Mouse (Mus musculus): ENCODE data around the gene Krtap31-2. TPM values are rescaled to one million over a fixed set of nuclear protein-coding genes. Genes with fewer than 3 reads are reported as not detected.

Gene Krtap31-2
- not detected in 2 replicates for polyA plus RNA-seq (2012; rRNA removed)

GRCm38 (mm10) chr11:99935991-99936390, at the start of gene Krtap31-2:
Gene Krtap31-2, plus strand, starts transcription at chr11:99936291.

DNA sequence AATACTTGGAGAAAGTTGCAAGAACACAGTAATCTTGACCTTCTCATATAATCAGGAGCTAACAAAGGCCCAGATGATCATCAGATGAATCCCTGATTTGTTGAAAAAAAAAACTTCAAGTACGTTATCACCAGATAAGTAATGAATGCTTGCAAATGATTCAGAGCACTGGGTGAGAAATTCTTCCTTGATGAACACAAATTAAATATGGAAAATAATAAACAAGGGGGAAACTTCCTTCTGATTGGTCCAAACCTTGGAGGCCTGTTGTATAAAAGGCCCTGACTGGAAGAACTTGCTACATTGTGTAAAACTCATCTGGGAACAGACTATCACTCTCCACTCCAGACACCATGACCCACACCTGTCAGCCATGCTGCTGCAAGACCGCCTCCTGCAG, 28.5 kb upstream of the Krtap31-2 start, which contains the start of gene Krtap31-1:
Krtap31-1 (plus strand) TSS at position 301 of the 400 bp plus-strand sequence.

GRCm38 (mm10) chr11:99914451-99914850, 21.6 kb upstream of the Krtap31-2 start, which contains the start of gene Gm11565:
Gene Gm11565, plus strand, starts transcription at chr11:99914751.

GRCm38 (mm10) chr11:99948175-99948574, 12.1 kb downstream of the Krtap31-2 start, which contains the start of gene Krtap9-5:
Gene Krtap9-5, plus strand, starts transcription at chr11:99948475.

GRCm38 (mm10) chr11:99978953-99979352, 42.9 kb downstream of the Krtap31-2 start, which contains the start of gene Krtap29-1:
Gene Krtap29-1, minus strand, starts transcription at chr11:99979053.

DNA sequence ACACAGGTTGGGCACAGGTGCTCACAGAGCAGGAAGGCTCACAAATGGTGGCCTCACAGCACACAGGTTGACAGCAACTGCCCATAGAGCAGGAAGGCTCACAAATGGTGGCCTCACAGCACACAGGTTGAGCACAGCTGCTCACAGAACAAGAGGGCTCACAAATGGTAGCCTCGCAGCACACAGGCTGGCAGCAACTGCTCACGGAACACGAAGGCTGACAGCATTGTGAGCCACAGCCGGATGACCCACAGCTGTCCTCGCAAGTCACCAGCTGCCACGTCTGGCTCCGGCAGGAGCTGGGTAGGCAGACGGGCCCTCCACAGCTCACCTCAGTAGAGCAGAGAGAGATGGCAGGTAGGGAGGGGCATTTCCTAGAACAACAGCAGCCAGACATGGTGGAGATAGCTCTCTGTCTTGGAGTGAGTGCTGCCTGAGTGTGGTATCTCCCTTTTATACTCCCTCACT, 50.1 kb downstream of the Krtap31-2 start, which contains the start of gene Krtap16-1:
Krtap16-1 (minus strand) TSS at position 418 of the 468 bp plus-strand sequence.

Other genes with a start within 250 kb of the Krtap31-2 start
- not detected in 2 replicates for gene Gm14190, start 245.6 kb upstream of the Krtap31-2 start, polyA plus RNA-seq (2012; rRNA removed)
- gene Gm14180, start 202.0 kb upstream of the Krtap31-2 start, polyA plus RNA-seq (2012; rRNA removed): not detected in 2 replicates
- not detected in 2 replicates for gene Gm11595, start 163.4 kb upstream of the Krtap31-2 start, polyA plus RNA-seq (2012; rRNA removed)
- not detected in 2 replicates for gene Krtap4-8, start 155.6 kb upstream of the Krtap31-2 start, polyA plus RNA-seq (2012; rRNA removed)
- gene Krtap4-9, start 151.1 kb upstream of the Krtap31-2 start, polyA plus RNA-seq (2012; rRNA removed): not detected in 2 replicates
- not detected in 2 replicates for gene Gm11596, start 142.8 kb upstream of the Krtap31-2 start, polyA plus RNA-seq (2012; rRNA removed)
- not detected in 2 replicates for gene Gm11569, start 137.4 kb upstream of the Krtap31-2 start, polyA plus RNA-seq (2012; rRNA removed)
- gene Gm11554, start 131.8 kb upstream of the Krtap31-2 start, polyA plus RNA-seq (2012; rRNA removed): not detected in 2 replicates
- gene Krtap4-13, start 126.4 kb upstream of the Krtap31-2 start, polyA plus RNA-seq (2012; rRNA removed): not detected in 2 replicates
- not detected in 2 replicates for gene Gm11564, start 120.6 kb upstream of the Krtap31-2 start, polyA plus RNA-seq (2012; rRNA removed)
- gene 2300003K06Rik, start 98.2 kb upstream of the Krtap31-2 start, polyA plus RNA-seq (2012; rRNA removed): not detected in 2 replicates
- not detected in 2 replicates for gene Krtap4-16, start 84.7 kb upstream of the Krtap31-2 start, polyA plus RNA-seq (2012; rRNA removed)
- not detected in 2 replicates for gene Gm11568, start 78.4 kb upstream of the Krtap31-2 start, polyA plus RNA-seq (2012; rRNA removed)
- not detected in 2 replicates for gene Gm11559, start 71.8 kb upstream of the Krtap31-2 start, polyA plus RNA-seq (2012; rRNA removed)
- gene Krtap9-1, start 62.9 kb upstream of the Krtap31-2 start, polyA plus RNA-seq (2012; rRNA removed): not detected in 2 replicates
- not detected in 2 replicates for gene Gm11567, start 57.1 kb upstream of the Krtap31-2 start, polyA plus RNA-seq (2012; rRNA removed)
- not detected in 2 replicates for gene Krtap31-1, start 28.4 kb upstream of the Krtap31-2 start, polyA plus RNA-seq (2012; rRNA removed)
- gene Gm11565, start 21.5 kb upstream of the Krtap31-2 start, polyA plus RNA-seq (2012; rRNA removed): not detected in 2 replicates
- not detected in 2 replicates for gene Krtap9-5, start 12.2 kb downstream of the Krtap31-2 start, polyA plus RNA-seq (2012; rRNA removed)
- gene Krtap29-1, start 42.8 kb downstream of the Krtap31-2 start, polyA plus RNA-seq (2012; rRNA removed): not detected in 2 replicates
- not detected in 2 replicates for gene Krtap16-1, start 50.3 kb downstream of the Krtap31-2 start, polyA plus RNA-seq (2012; rRNA removed)
- gene Krtap17-1, start 57.7 kb downstream of the Krtap31-2 start, polyA plus RNA-seq (2012; rRNA removed): not detected in 2 replicates
- gene Krt33a, start 79.9 kb downstream of the Krtap31-2 start, polyA plus RNA-seq (2012; rRNA removed): not detected in 2 replicates
- 0.09 TPM in 1 of 2 replicates, not detected in the other for gene Krt33b, start 93.6 kb downstream of the Krtap31-2 start, polyA plus RNA-seq (2012; rRNA removed)
- gene Krt34, start 105.3 kb downstream of the Krtap31-2 start, polyA plus RNA-seq (2012; rRNA removed): not detected in 2 replicates
- not detected in 2 replicates for gene Krt31, start 114.3 kb downstream of the Krtap31-2 start, polyA plus RNA-seq (2012; rRNA removed)
- not detected in 2 replicates for gene Krt32, start 151.9 kb downstream of the Krtap31-2 start, polyA plus RNA-seq (2012; rRNA removed)
- 0.04 TPM in 1 of 2 replicates, not detected in the other for gene Krt35, start 159.9 kb downstream of the Krtap31-2 start, polyA plus RNA-seq (2012; rRNA removed)
- gene Krt36, start 169.3 kb downstream of the Krtap31-2 start, polyA plus RNA-seq (2012; rRNA removed): 0.05 TPM in 1 of 2 replicates, not detected in the other
- 0.05 and 0.16 TPM in 2 replicates for gene Krt13, start 185.3 kb downstream of the Krtap31-2 start, polyA plus RNA-seq (2012; rRNA removed)
- gene Krt15, start 199.6 kb downstream of the Krtap31-2 start, polyA plus RNA-seq (2012; rRNA removed): 6.1 and 7.9 TPM in 2 replicates
- 8.8 and 9.2 TPM in 2 replicates for gene Krt19, start 212.4 kb downstream of the Krtap31-2 start, polyA plus RNA-seq (2012; rRNA removed)

All from central nervous system, embryonic 11.5 days (tissue).